Mouse (Mus musculus): ENCODE measurements around the gene Abhd16b.

DNA sequence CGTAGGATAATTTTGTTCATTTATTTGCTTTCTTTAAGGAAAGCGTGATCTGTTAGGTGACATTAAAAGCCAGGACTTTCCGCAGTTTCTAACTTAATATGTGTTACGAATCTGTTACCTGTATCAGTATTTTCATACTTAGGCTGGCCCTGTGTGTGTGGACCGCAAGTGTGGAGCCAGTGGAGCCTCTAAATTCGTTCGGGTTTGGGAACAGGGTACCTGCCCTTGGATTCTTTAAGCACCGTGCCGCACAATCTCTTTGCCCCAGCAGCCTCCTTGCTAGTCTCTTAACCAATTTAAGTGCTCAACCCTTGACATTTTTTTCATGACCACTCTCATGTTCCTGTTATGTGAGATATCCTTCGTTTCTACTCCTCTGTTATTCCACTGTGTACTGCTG is 28.5 kb downstream of the Abhd16b start:
- TF ChIP-seq GATA1 (IDR thresholded peaks at IDR 0.05; ENCODE audit: borderline replicate concordance, low read length) (no peak), FLI1 (IDR thresholded peaks at IDR 0.05; ENCODE audit: low read length) (no peak)

Measured in megakaryocyte, embryonic 14.5 days (primary cell).